Mouse (Mus musculus): Measurements from ENCODE around the gene Primpol. TPM values are rescaled to one million over a fixed set of nuclear protein-coding genes. Genes with fewer than 3 reads are reported as not detected.
A peak's percentile ranks its signal among the peaks of the same experiment; 100 is the strongest.

Gene Primpol
- 2.8 and 4.0 TPM in 2 replicates for polyA plus RNA-seq (2012; rRNA removed)

DNA sequence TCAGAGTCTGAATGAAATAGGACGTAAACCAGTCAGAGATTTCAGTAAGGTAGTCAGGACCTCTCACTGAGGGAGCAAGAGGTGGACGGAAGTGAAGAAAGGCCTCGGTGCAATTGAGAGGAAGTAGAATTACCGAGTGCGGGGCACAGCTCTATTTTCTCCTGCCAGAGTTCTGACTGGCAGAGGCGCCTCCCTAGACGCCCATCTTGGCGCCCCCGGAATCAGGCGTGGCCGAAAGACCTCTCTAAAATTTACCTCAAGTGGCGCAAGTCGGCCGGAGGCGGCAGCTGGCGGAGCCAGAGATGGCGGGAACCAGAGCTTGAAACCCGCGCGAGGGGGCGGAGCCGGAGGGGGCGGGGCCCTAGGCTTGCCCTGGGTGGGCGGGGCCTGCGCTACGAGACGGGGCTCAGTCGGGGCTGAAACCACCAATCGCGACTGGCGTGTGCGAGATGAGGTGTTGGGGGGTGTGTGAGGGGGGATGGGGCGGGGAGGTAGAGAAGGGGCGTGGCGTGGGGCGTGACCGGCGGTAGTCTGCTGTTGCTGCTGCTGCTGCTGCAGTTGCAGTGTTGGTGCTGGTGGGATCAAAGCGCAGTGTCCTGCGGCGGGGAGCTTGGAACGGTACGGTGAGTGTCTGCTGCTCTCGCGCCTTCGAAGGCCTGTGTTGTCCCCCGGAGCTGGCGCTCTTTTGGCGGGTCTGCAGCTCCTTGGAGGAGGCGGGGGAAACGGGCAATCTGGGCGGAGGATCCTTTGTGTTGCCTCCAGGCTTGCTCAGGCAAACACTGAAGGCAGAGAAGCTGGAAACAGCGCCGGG, at the start of gene Primpol, which contains the start of gene Casp3:
Primpol (minus strand) TSS at position 334 of the 811 bp plus-strand sequence.
Casp3 (plus strand) TSS at position 413 of the 811 bp plus-strand sequence.
- Histone ChIP-seq H3K27ac (ENCODE audit: insufficient read depth, low read length) (no peak within 1 kb of the TSS), H3K4me1 (ENCODE audit: control insufficient read depth, insufficient read depth, low read length) (no peaks in the 10 kb centered on the region), H3K4me3 (replicated peaks; ENCODE audit: insufficient read depth, low read depth, low read length) (peak within 1 kb of the TSS; percentile 67), H3K27me3 (ENCODE audit: control insufficient read depth, insufficient read depth, low read length) (no peaks in the 10 kb centered on the region)
- WGBS, result under 1% methylated on average over 54 of the region's 54 CpGs
- peak; percentile 93 for DNase-seq
- no peak for TF ChIP-seq CTCF (IDR thresholded peaks at IDR 0.05; ENCODE audit: borderline replicate concordance, insufficient read depth, low read depth, low read length)
- peak; percentile 38; the same call in 1 of the 2 replicates for TF ChIP-seq POLR2A (IDR thresholded peaks at IDR 0.05; ENCODE audit: borderline replicate concordance, insufficient read depth, low read length)

- 79% methylated on average over 2 of the region's 2 CpGs for WGBS
- Histone ChIP-seq H3K4me3 (replicated peaks; ENCODE audit: insufficient read depth, low read depth, low read length) (no peak overlapping the region), H3K4me1 (ENCODE audit: control insufficient read depth, insufficient read depth, low read length) (no peaks in the 10 kb centered on the region), H3K27me3 (ENCODE audit: control insufficient read depth, insufficient read depth, low read length) (no peaks in the 10 kb centered on the region), H3K27ac (ENCODE audit: insufficient read depth, low read length) (no peak overlapping the region)
- TF ChIP-seq POLR2A (IDR thresholded peaks at IDR 0.05; ENCODE audit: borderline replicate concordance, insufficient read depth, low read length), result no peak
- TF ChIP-seq CTCF (IDR thresholded peaks at IDR 0.05; ENCODE audit: borderline replicate concordance, insufficient read depth, low read depth, low read length), result no peak
- no peak for DNase-seq
These were observed 38.9 kb upstream of the Primpol start for GRCm38 (mm10) chr8:46655919-46656318.

GRCm38 (mm10) chr8:46651872-46652271, 34.9 kb upstream of the Primpol start:
- Histone ChIP-seq H3K4me3 (replicated peaks; ENCODE audit: insufficient read depth, low read depth, low read length) (no peak overlapping the region), H3K27me3 (ENCODE audit: control insufficient read depth, insufficient read depth, low read length) (no peaks in the 10 kb centered on the region), H3K4me1 (ENCODE audit: control insufficient read depth, insufficient read depth, low read length) (no peaks in the 10 kb centered on the region), H3K27ac (ENCODE audit: insufficient read depth, low read length) (no peak overlapping the region)
- DNase-seq, result no peak
- no peak for TF ChIP-seq POLR2A (IDR thresholded peaks at IDR 0.05; ENCODE audit: borderline replicate concordance, insufficient read depth, low read length)
- TF ChIP-seq CTCF (IDR thresholded peaks at IDR 0.05; ENCODE audit: borderline replicate concordance, insufficient read depth, low read depth, low read length), result no peak
- 60% methylated on average over 9 of the region's 9 CpGs for WGBS

GRCm38 (mm10) chr8:46648421-46648820, 31.4 kb upstream of the Primpol start:
- DNase-seq, result no peak
- WGBS, result 62% methylated on average over 4 of the region's 4 CpGs
- H3K27me3 ChIP-seq (ENCODE audit: control insufficient read depth, insufficient read depth, low read length), result no peaks in the 10 kb centered on the region
- H3K4me1 ChIP-seq (ENCODE audit: control insufficient read depth, insufficient read depth, low read length), result no peaks in the 10 kb centered on the region
- TF ChIP-seq CTCF (IDR thresholded peaks at IDR 0.05; ENCODE audit: borderline replicate concordance, insufficient read depth, low read depth, low read length) (no peak), POLR2A (IDR thresholded peaks at IDR 0.05; ENCODE audit: borderline replicate concordance, insufficient read depth, low read length) (no peak)
- H3K4me3 ChIP-seq (replicated peaks; ENCODE audit: insufficient read depth, low read depth, low read length), result no peak overlapping the region
- H3K27ac ChIP-seq (ENCODE audit: insufficient read depth, low read length), result no peak overlapping the region

- peaks cover 6% of the 10 kb centered on the region; the same call in 1 of the 2 replicates for H3K4me1 ChIP-seq (ENCODE audit: control insufficient read depth, insufficient read depth, low read length)
- TF ChIP-seq CTCF (IDR thresholded peaks at IDR 0.05; ENCODE audit: borderline replicate concordance, insufficient read depth, low read depth, low read length) (no peak), POLR2A (IDR thresholded peaks at IDR 0.05; ENCODE audit: borderline replicate concordance, insufficient read depth, low read length) (no peak)
- no peak overlapping the region for H3K4me3 ChIP-seq (replicated peaks; ENCODE audit: insufficient read depth, low read depth, low read length)
- no peaks in the 10 kb centered on the region for H3K27me3 ChIP-seq (ENCODE audit: control insufficient read depth, insufficient read depth, low read length)
- 94% methylated on average over 5 of the region's 5 CpGs for WGBS
- H3K27ac ChIP-seq (ENCODE audit: insufficient read depth, low read length), result no peak overlapping the region
- no peak for DNase-seq
These were observed 24.3 kb upstream of the Primpol start for GRCm38 (mm10) chr8:46641272-46641671.

- Histone ChIP-seq H3K4me3 (replicated peaks; ENCODE audit: insufficient read depth, low read depth, low read length) (no peak overlapping the region), H3K4me1 (ENCODE audit: control insufficient read depth, insufficient read depth, low read length) (peaks cover 6% of the 10 kb centered on the region; the same call in 1 of the 2 replicates), H3K27me3 (ENCODE audit: control insufficient read depth, insufficient read depth, low read length) (no peaks in the 10 kb centered on the region), H3K27ac (ENCODE audit: insufficient read depth, low read length) (no peak overlapping the region)
- DNase-seq, result no peak
- no peak for TF ChIP-seq CTCF (IDR thresholded peaks at IDR 0.05; ENCODE audit: borderline replicate concordance, insufficient read depth, low read depth, low read length)
- TF ChIP-seq POLR2A (IDR thresholded peaks at IDR 0.05; ENCODE audit: borderline replicate concordance, insufficient read depth, low read length), result no peak
- 80% methylated on average over 5 of the region's 5 CpGs for WGBS
These were observed 22.8 kb upstream of the Primpol start for GRCm38 (mm10) chr8:46639852-46640251.

DNA sequence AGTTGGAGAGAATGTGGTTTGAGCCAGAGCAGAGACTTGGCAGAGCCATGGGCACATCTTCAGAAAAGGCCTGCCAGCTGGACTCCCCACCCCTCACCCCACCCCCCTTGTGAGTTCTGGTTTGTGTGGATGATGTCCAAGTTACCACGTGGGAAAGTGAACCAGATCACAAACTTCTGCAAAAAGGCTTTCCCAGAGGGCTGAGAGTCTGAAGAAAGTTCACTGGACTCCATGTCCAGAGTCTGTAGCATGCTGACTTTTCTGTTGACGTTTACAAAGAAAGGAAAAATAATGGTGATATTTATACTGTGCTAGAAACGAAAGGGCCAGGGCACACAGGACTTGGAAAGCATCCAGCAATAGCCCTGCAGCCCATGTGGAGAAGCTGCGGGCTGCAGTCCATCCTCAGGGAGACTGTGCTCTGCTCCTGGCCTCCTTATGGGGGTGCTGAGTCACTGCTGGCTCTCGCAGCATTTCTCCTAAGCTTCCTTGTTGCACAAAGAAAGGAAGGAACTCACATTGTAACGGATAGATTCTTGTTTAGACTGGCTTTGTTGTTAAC, 22.1 kb upstream of the Primpol start:
- Histone ChIP-seq H3K4me3 (replicated peaks; ENCODE audit: insufficient read depth, low read depth, low read length) (no peak overlapping the region), H3K27me3 (ENCODE audit: control insufficient read depth, insufficient read depth, low read length) (no peaks in the 10 kb centered on the region), H3K4me1 (ENCODE audit: control insufficient read depth, insufficient read depth, low read length) (peaks cover 6% of the 10 kb centered on the region; the same call in 1 of the 2 replicates), H3K27ac (ENCODE audit: insufficient read depth, low read length) (no peak overlapping the region)
- peak; percentile 56 to 71 for DNase-seq
- TF ChIP-seq CTCF (IDR thresholded peaks at IDR 0.05; ENCODE audit: borderline replicate concordance, insufficient read depth, low read depth, low read length), result no peak
- 2% methylated on average over 6 of the region's 6 CpGs for WGBS

DNA sequence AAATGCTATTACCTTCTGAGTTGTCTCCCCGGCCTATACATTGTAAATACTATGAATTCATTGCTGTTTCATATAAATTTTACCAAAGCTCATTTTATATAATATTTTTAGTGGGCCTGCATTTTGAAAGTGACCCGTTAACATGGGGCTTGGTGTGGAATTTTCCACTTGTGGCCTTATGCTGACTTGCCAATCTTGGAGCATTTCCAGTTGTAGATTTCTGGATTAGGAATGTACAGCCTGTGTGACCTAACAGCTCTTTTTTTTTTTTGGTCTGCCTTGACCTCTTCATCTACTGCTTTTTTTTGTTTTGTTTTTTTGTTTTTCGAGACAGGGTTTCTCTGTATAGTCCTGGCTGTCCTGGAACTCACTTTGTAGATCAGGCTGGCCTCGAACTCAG, 13.9 kb upstream of the Primpol start:
- DNase-seq, result no peak
- TF ChIP-seq POLR2A (IDR thresholded peaks at IDR 0.05; ENCODE audit: borderline replicate concordance, insufficient read depth, low read length) (no peak), CTCF (IDR thresholded peaks at IDR 0.05; ENCODE audit: borderline replicate concordance, insufficient read depth, low read depth, low read length) (no peak)
- H3K27me3 ChIP-seq (ENCODE audit: control insufficient read depth, insufficient read depth, low read length), result no peaks in the 10 kb centered on the region
- H3K4me3 ChIP-seq (replicated peaks; ENCODE audit: insufficient read depth, low read depth, low read length), result no peak overlapping the region
- WGBS, result 87% methylated on average over 4 of the region's 4 CpGs
- no peak overlapping the region for H3K27ac ChIP-seq (ENCODE audit: insufficient read depth, low read length)
- H3K4me1 ChIP-seq (ENCODE audit: control insufficient read depth, insufficient read depth, low read length), result peaks cover 2% of the 10 kb centered on the region; the same call in 1 of the 2 replicates

Data from cerebellum, adult 2 months (tissue).